30 mouse cellular contexts compared by ENCODE assay signal in genomic region chr12:28718106-28718505, GRCm38 (mm10). TPM values are rescaled to one million over a fixed set of nuclear protein-coding genes. Genes with fewer than 3 reads are reported as not detected.
DNase-seq lines count a peak whose midpoint lies in the region; ATAC-seq lines count a peak whose summit lies in the region.
"Had no signal": no experiment of that assay in that cellular context is flagged by ENCODE, and none has a peak within 500 bp of the region (broad histone marks: within the 10 kb centered on the region; RNA-seq: fewer than 3 reads in every experiment).

No protein-coding gene starts in this region.

- no peak overlapping the region for H3K27ac ChIP-seq in kidney, embryonic 14.5 days (ENCODE audit: low read depth, low read length)
- H3K27ac ChIP-seq in kidney, embryonic 16.5 days (ENCODE audit: low read length), result no peak overlapping the region
- H3K27ac ChIP-seq: embryonic facial prominence, embryonic 12.5 days; embryonic facial prominence, embryonic 15.5 days; gastrocnemius, adult 2 months; heart, embryonic 15.5 days; hindbrain, embryonic 14.5 days had no signal

- H3K9ac ChIP-seq in kidney, embryonic 14.5 days (ENCODE audit: low read depth, low read length), result no peak overlapping the region
- no peak overlapping the region for H3K9ac ChIP-seq in kidney, embryonic 16.5 days (replicated peaks; ENCODE audit: low read length)
- H3K9ac ChIP-seq: embryonic facial prominence, embryonic 12.5 days; embryonic facial prominence, embryonic 15.5 days; forebrain, postnatal 0 days; heart, embryonic 12.5 days; heart, embryonic 15.5 days; hindbrain, embryonic 14.5 days had no signal

- peaks cover 37% of the 10 kb centered on the region for H3K36me3 ChIP-seq in kidney, embryonic 14.5 days (ENCODE audit: control insufficient read depth, insufficient read depth, low read length)
- peaks cover 34% of the 10 kb centered on the region for H3K36me3 ChIP-seq in kidney, embryonic 16.5 days (ENCODE audit: insufficient read depth, low read length)

- no peak overlapping the region for H3K4me2 ChIP-seq in kidney, embryonic 14.5 days (replicated peaks; ENCODE audit: low read depth, low read length)
- no peak overlapping the region for H3K4me2 ChIP-seq in kidney, embryonic 16.5 days (replicated peaks; ENCODE audit: low read depth, low read length)
- H3K4me2 ChIP-seq: embryonic facial prominence, embryonic 12.5 days; embryonic facial prominence, embryonic 15.5 days; heart, embryonic 12.5 days; heart, embryonic 15.5 days; hindbrain, embryonic 14.5 days had no signal

- 92% methylated on average over 2 of the region's 2 CpGs for WGBS in kidney, embryonic 14.5 days
- 95% methylated on average over 2 of the region's 2 CpGs for WGBS in kidney, embryonic 16.5 days

- no peaks in the 10 kb centered on the region for H3K9me3 ChIP-seq in kidney, embryonic 14.5 days (ENCODE audit: control insufficient read depth, low read length)
- no peaks in the 10 kb centered on the region for H3K9me3 ChIP-seq in kidney, embryonic 16.5 days (ENCODE audit: low read length)
- H3K9me3 ChIP-seq: embryonic facial prominence, embryonic 12.5 days; embryonic facial prominence, embryonic 15.5 days; G1E; heart, embryonic 12.5 days; heart, embryonic 15.5 days had no signal

- H3K27me3 ChIP-seq in kidney, embryonic 14.5 days (ENCODE audit: control insufficient read depth, insufficient read depth, low read length), result no peaks in the 10 kb centered on the region
- no peaks in the 10 kb centered on the region for H3K27me3 ChIP-seq in kidney, embryonic 16.5 days (ENCODE audit: insufficient read depth, low read length)
- H3K27me3 ChIP-seq: CH12.LX; embryonic facial prominence, embryonic 12.5 days; embryonic facial prominence, embryonic 15.5 days; heart, embryonic 12.5 days; heart, embryonic 15.5 days; Patski had no signal

- peak; percentile 16 for DNase-seq in kidney, adult 18-20 months
- DNase-seq in kidney, adult 9 months, result peak; percentile 59
- DNase-seq in adipocyte (ENCODE audit: low spot score), result peak; percentile 40
- DNase-seq in kidney, postnatal 25 days, result peak; percentile 18 to 71
- no peak for DNase-seq in heart, adult 8-10 months (ENCODE audit: low spot score)
- DNase-seq in heart, postnatal 36 days, result no peak
- DNase-seq: adrenal gland, adult 2 months; adrenal gland, postnatal 14 days; B cell, adult 2 months; cerebellum, adult 11 months; cerebellum, adult 2 months; cerebellum, adult 9-11 months; cerebellum, postnatal 25 days; forebrain, postnatal 0 days; gastrocnemius, adult 2 months; gastrocnemius, postnatal 14 days; heart, adult 11 months; heart, postnatal 10 days; heart, postnatal 4 days had no signal

- no peak overlapping the region for H3K4me3 ChIP-seq in kidney, embryonic 14.5 days (ENCODE audit: low read length)
- no peak overlapping the region for H3K4me3 ChIP-seq in kidney, embryonic 16.5 days (ENCODE audit: low read length)
- H3K4me3 ChIP-seq: embryonic facial prominence, embryonic 12.5 days; embryonic facial prominence, embryonic 15.5 days; gastrocnemius, adult 2 months; heart, embryonic 12.5 days; heart, embryonic 15.5 days had no signal

- ATAC-seq in kidney, embryonic 14.5 days (ENCODE audit: low FRiP score, low TSS enrichment), result no peak
- no peak for ATAC-seq in kidney, embryonic 16.5 days (ENCODE audit: low FRiP score, low TSS enrichment)
- ATAC-seq: forebrain, embryonic 14.5 days; forebrain, postnatal 0 days; Patski had no signal

- no peaks in the 10 kb centered on the region for H3K4me1 ChIP-seq in kidney, embryonic 14.5 days (ENCODE audit: control insufficient read depth, insufficient read depth, low read length)
- H3K4me1 ChIP-seq in kidney, embryonic 16.5 days (ENCODE audit: insufficient read depth, low read length), result no peaks in the 10 kb centered on the region
- H3K4me1 ChIP-seq: embryonic facial prominence, embryonic 12.5 days; embryonic facial prominence, embryonic 15.5 days; heart, embryonic 12.5 days; heart, embryonic 15.5 days had no signal

- intact Hi-C loops in heart, postnatal 36 days (cut with DNase I), result no loop called here

RNA-seq across cellular contexts. Expression of gene Trappc12, which starts 32.2 kb away (rescaled TPM):
- polyA plus RNA-seq in kidney, embryonic 14.5 days (2014; fragmentation: Nextera tagmentation; extraction: Ambion mirVana), result 27.4 and 43.9 TPM in 2 replicates
- polyA plus RNA-seq in kidney, embryonic 16.5 days (2015; fragmentation: Nextera tagmentation; extraction: Ambion mirVana), result 45.5 and 49.1 TPM in 2 replicates
- 10 to 100 TPM; 20.8 to 26.5 (median 23.6) TPM for total RNA-seq in heart, adult 8-10 months (2022)
- total RNA-seq in heart, postnatal 36 days (2021), result 10 to 100 TPM; 21.4 to 22.6 TPM

RNA-seq across cellular contexts. Expression of gene Eipr1, which starts 33.5 kb away (rescaled TPM):
- polyA plus RNA-seq in kidney, embryonic 14.5 days (2014; fragmentation: Nextera tagmentation; extraction: Ambion mirVana), result 33.4 and 36.1 TPM in 2 replicates
- 41.4 and 43.5 TPM in 2 replicates for polyA plus RNA-seq in kidney, embryonic 16.5 days (2015; fragmentation: Nextera tagmentation; extraction: Ambion mirVana)
- total RNA-seq in heart, adult 8-10 months (2022), result 1 to 10 TPM; 8.9 to 9.6 (median 9.0) TPM
- total RNA-seq in heart, postnatal 36 days (2021), result 1 to 10 TPM; 8.9 to 9.4 TPM

RNA-seq across cellular contexts. Expression of gene Adi1, which starts 43.1 kb away (rescaled TPM):
- polyA plus RNA-seq in kidney, embryonic 14.5 days (2014; fragmentation: Nextera tagmentation; extraction: Ambion mirVana), result 87.4 and 89.1 TPM in 2 replicates
- polyA plus RNA-seq in kidney, embryonic 16.5 days (2015; fragmentation: Nextera tagmentation; extraction: Ambion mirVana), result 97.4 and 103 TPM in 2 replicates
- 10 to 100 TPM; 58.0 to 62.6 (median 61.6) TPM for total RNA-seq in heart, adult 8-10 months (2022)
- total RNA-seq in heart, postnatal 36 days (2021), result 10 to 100 TPM; 47.3 to 51.7 TPM

Comparison
In these comparisons a context has a peak if more than half of its experiments do, and no peak if none do; other contexts are left out.
1. DNase-seq: peak in kidney, adult 18-20 months (single experiment), kidney, adult 9 months (single experiment), adipocyte (single experiment) and kidney, postnatal 25 days (2 of 2); none in heart, adult 8-10 months (single experiment) and heart, postnatal 36 days (0 of 2).